Mouse (Mus musculus): ENCODE results near the gene Sstr5.

Gene Sstr5

GRCm38 (mm10) chr17:25497013-25497412 is at the start of gene Sstr5:
Gene Sstr5 (minus strand): TSS chr17:25497288.
- peak; percentile 71 for DNase-seq (ENCODE audit: low spot score)

DNA sequence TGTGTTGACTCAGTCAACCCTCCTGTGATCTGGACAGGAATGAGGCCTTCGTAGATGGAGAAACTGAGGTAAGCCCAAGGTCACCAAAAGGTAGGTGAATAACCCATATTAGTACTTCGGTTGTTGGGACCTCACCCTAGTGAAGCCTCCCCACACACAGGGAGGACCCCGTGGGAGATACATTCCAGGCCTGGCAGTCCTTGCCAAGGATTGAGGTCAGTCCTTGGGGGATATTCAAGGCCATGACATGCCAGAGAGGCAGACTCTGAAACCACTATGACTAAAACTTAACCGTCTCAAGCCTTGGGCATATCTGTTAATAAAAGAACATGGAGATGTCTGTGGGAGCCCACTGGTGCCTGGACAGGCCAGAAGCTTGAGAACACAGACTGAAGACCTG is 44.7 kb upstream of the Sstr5 start:
- DNase-seq (ENCODE audit: low spot score), result no peak

GRCm38 (mm10) chr17:25540731-25541130 is 43.6 kb upstream of the Sstr5 start:
- no peak for DNase-seq (ENCODE audit: low spot score)

- peak; percentile 70 for DNase-seq (ENCODE audit: low spot score)
These were observed 42.1 kb upstream of the Sstr5 start for GRCm38 (mm10) chr17:25538945-25539875.

DNA sequence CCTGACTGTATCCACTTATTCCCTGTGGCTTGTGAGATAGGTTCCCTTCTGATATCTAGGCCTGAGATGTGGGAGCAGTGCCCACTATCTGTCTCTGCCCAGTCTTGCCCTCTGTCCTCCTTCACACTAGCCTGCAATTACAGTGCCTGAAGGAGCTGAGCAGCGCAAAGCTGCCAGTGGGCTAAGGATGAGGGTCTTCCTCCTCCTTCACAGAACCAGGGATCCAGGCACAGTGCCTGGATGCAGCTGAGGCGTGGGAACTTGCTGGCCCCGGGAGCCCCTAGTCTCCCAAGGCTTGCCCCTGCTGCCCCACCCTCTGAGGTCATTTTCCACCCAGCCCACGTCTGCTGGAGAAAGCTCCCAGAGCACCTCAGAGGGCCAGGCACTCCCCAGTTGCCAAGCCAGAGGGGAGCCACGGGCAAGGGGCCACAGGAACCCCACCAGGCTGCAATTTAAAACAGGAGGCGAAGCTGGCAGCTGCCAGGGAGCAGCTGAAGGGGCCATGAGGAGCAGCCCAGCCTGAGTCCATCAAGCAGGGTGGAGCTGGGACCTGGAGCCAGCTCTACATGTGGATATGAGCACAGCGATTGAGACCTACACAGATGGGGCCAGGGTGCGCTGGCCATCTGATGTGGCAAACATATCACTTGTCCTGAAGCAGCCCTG is 33.4 kb upstream of the Sstr5 start:
- DNase-seq (ENCODE audit: low spot score), result no peak

- no peak for DNase-seq (ENCODE audit: low spot score)
These were observed 25.0 kb upstream of the Sstr5 start for GRCm38 (mm10) chr17:25522080-25522479.

DNA sequence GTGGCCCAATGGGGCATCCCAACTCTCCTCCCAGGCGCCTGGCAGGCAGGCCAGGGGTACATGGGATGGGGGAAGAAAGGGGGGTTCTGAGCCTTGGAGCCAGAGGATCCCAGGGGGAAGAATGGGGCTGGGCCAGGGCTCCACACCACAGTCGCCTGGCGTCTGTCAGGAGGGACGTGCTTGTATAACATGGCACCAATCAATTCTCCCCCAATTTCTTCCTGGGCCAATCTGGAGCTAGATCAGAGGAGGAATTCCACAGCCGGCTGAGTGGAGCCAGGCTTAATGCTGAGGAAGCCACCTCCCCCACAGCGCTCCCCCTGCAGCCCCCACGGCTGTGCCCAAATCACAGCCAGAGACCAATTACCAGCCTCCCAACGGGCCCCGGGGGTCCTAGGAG is 23.4 kb upstream of the Sstr5 start:
- peak; percentile 26 for DNase-seq (ENCODE audit: low spot score)

GRCm38 (mm10) chr17:25519511-25519910 is 22.4 kb upstream of the Sstr5 start:
- DNase-seq (ENCODE audit: low spot score), result peak; percentile 54

- peak; percentile 20 for DNase-seq (ENCODE audit: low spot score)
These were observed 21.1 kb upstream of the Sstr5 start for GRCm38 (mm10) chr17:25518144-25518543.

- no peak for DNase-seq (ENCODE audit: low spot score)
These were observed 19.2 kb upstream of the Sstr5 start for GRCm38 (mm10) chr17:25516315-25516714.

GRCm38 (mm10) chr17:25514055-25514454 is 17.0 kb upstream of the Sstr5 start:
- no peak for DNase-seq (ENCODE audit: low spot score)

DNA sequence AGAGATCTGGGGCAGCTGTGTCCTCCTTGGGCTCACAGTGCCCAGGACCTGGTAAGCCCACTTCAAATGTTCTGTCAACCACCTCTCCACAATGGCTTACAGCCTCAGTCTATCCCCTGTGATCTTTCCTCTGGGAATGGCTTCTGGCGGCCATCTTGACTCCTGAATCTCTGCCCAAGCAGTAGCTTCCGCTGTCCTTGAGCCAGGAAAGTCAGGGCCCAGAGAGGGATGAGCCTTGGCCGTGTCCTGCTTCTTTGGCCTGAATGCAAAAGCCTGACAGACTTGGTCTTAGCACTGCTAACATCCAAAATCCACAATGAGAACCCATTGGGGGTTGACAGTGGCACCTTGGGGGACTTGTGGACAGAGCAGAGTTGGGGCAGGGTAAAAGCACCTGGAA is 14.8 kb upstream of the Sstr5 start:
- DNase-seq (ENCODE audit: low spot score), result no peak

- DNase-seq (ENCODE audit: low spot score), result no peak
These were observed 13.2 kb upstream of the Sstr5 start for GRCm38 (mm10) chr17:25510074-25510830.

DNA sequence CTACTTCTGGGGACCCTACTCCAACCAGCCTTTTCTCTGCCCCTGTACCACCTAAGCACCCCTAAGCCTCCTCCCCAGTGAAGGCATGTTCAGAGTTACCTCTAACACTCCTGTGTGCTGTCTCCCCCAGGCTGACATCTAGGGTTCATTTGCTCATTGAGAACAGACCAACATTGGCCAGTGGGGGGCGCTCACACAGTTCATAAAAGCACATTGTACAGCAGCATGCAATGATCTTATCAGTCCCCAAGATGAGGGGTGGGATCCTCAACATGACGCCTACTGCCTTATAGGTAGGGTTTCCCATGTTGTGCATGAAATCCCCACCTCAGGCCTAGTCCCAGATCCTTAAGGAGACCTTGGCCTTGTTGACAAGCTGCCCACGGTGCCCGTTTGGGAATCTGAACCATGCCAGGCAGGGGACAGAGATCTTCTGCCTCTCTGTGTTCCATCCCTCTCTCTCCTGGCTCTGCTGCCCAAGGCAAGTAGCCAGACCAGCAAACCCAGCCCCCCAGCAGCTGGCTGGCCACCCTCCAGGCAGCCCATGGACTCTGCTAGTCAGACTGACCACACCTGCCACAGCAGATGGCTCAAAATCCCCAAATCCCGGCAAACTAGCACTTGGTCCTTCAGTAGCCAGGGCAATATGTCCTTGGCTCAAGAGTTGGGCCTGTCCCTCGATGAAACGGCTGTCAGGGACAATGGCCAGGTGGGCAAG is 11.9 kb upstream of the Sstr5 start:
- DNase-seq (ENCODE audit: low spot score), result peak; percentile 84

GRCm38 (mm10) chr17:25507799-25508198 is 10.7 kb upstream of the Sstr5 start:
- DNase-seq (ENCODE audit: low spot score), result peak; percentile 92

DNA sequence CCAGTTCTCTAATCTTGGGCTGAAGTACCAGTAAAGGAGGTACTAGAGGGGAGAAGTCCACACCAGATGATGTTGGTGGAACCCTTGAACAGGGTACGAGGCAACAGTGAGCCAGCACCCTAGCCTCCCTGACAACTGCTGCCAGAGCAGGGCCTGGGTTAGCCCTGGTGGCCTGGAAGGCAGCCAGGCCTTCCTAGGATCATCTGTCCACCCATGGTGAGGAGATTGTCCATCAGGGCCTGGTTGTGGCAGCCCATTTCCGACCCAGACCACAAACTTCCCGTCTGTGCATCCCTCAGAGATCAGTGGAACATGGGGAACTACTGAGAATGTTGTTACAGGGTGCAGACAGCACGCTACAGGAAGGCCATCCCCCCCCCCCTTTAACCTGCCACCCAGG is 5.5 kb upstream of the Sstr5 start:
- DNase-seq (ENCODE audit: low spot score), result no peak

DNA sequence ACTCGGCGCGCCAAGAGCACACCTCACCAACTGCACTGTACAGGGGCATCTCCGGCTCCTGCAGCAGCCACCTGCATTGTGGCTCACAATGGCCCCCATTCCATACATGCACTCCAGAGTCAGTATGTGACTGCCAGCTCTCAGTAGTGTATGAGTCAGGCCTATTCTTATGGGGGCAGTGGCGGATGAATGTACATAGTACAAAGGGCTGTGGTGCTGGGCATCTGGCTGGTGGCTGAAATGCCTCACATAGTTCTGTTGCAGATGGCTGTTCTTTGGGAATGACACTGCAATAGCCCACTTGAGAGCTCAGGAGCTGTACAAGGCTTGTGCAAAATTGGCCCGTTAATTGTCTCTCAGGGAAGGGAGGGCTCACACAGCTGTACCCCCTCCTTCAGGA is 15.0 kb downstream of the Sstr5 start:
- DNase-seq (ENCODE audit: low spot score), result no peak

GRCm38 (mm10) chr17:25480820-25481219 is 16.3 kb downstream of the Sstr5 start:
- no peak for DNase-seq (ENCODE audit: low spot score)

GRCm38 (mm10) chr17:25480152-25480551 is 16.9 kb downstream of the Sstr5 start:
- no peak for DNase-seq (ENCODE audit: low spot score)

GRCm38 (mm10) chr17:25475946-25476744 is 20.9 kb downstream of the Sstr5 start:
- peak; percentile 88 for DNase-seq (ENCODE audit: low spot score)
